Mouse (Mus musculus): ENCODE results near the gene Fcgr3.

Gene Fcgr3

DNA sequence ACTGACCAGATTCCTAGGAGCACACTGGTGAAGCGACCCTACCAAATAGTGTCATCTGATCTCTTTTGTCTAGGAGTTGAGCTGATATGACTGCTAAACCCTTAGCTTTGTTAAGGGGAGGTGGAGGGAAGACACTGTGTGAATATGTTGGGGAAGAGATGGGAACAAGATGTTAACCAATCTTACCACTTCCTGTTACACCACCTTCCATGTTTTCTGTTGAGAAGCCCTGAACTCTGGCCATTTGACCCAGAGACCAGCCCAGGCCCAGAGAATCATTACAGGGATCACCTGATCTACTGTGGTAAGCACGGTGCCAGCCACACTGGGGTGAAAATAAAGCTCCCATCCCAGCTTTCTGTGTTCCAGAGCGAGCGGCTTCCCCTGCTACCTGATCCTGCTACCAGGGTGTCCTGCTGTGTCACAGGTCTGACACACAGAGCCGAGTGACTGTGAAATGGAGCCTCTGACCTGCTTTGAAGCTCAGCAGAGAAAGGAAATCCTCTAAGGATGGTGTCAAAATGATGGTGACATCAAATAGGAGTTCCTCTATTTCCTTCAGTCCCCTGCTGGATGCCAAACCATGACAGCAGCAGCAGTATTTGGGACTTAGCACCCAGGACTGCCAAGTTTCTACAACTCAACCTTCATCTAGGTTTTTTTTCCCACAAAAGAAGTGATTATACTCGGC is 47.1 kb downstream of the Fcgr3 start:
- DNase-seq (ENCODE audit: extremely low read depth, low read depth, low spot score), result no peak

DNA sequence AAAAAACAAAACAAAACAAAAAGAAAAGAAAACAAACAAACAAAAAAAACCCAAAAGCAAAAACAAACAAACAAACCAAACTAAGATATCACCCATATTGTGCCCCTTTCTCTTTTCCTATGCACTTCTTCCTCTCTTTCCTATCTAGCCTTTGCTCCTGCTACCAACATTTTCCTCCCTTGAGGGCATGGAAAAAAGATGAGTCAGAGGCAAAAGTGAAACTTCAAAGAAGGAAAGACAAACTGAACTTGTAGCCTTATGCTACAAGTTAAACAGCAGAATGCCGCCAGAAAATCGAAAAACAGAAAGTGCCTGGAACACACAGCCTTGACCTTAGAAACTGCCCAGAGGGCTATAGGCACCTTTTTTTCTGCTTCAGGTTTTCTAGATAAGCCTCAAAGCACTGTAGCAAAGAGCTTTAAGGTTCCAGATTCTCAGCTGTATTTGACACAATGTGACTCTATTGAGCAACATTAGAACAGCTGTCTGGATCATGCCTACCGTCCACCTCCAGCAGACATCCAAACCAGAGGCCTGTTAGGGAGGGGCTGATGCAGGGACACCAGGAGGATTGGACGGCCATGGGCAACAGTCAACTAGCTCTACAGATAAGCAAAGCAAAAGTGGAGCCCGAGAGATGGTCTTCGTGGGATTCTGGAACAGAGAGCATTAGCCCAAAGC is 47.9 kb downstream of the Fcgr3 start:
- DNase-seq (ENCODE audit: extremely low read depth, low read depth, low spot score), result no peak

DNA sequence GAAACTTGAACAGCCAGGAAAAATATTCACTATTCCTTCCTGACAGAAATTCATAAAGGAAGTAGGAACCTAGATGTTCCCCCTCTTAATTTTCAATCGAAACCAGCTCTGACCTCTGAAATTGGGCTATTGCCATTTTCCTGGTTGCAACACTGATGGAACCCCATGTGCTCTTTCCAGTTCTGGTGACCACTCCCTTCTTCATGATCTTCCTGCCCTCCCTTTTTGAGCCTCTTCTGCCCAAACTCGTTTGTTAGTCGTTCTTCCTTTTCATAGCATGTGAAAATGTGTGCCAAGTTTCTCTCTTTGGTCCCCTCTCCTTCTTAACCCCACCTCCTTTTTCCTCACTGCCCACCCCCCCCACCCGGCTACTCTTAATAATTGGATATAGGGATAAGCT is 53.0 kb downstream of the Fcgr3 start:
- DNase-seq (ENCODE audit: extremely low read depth, low read depth, low spot score), result no peak

DNA sequence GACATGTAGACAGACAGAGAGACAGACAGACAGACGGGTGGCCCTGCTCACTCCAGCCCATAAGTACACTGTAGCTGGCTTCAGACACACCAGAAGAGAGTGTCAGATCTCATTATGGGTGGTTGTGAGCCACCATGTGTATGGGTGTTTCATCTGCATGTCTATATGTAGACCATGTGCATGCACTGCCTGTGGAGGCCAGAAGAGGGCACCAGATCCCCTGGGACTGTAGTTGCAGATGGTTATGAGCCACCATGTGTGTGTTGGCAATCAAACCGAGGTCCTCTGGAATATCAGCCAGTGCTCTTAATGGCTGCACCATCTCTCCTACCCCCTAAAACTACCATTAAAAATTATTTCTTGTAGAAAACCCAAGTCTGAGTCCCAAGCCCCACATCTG is 57.8 kb downstream of the Fcgr3 start:
- no peak for DNase-seq (ENCODE audit: extremely low read depth, low read depth, low spot score)

DNA sequence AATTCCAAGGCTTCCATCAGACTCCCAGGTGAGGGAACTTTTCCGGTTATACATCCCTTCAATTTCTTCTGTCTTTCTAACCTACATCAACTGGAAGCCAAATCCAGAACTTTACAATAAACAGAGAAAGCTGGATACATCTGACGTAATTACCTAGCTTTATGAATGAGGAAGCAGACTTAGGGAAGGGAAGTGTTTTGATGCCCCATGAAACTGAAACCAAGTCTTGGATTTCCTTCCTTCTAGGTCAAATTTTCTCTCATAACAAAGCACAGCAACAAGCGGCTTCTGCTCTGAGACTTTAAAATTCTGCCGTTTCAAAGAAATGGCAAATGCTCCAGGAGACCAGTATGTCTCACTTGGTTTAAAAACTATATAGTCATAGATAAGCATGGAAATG is 58.4 kb downstream of the Fcgr3 start:
- no peak for DNase-seq (ENCODE audit: extremely low read depth, low read depth, low spot score)

DNA sequence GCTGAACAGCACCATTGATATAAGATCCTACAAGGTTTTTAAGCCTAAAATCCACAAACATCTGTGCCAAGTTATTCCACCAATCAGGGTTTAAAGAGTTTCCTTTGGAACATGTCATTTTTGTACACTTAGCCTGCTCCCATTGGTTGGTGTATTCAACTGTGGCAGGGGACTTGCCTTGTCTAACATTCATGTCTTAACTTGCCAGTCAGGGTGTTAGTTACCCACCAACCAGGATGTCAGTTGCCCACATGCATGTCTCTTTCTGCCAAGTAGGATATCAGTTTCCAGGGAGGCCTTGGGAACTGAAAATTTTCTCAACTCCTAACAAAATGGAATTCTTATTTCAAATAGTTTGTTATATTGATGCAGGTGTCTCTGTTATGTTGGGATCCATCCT is 59.1 kb downstream of the Fcgr3 start:
- DNase-seq (ENCODE audit: extremely low read depth, low read depth, low spot score), result no peak

DNA sequence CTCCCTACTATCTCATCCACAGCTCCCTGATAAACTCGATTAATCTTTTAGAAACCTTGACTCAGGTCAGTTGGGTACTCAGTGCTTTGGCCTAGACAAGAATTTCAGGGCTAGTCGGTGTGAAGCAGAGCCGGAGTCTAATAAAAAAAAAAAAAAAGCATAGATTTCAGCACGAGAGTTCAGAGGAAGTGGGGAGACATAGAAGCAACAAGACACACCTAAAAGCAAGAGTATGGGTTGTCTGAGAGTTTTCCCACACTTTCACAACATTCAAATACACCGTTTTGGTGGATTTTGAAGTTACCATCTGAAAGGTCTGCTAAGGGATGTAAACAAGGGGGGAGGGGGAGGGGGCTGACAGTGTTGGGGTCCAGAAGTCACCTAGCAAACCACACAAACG is 59.7 kb downstream of the Fcgr3 start:
- no peak for DNase-seq (ENCODE audit: extremely low read depth, low read depth, low spot score)

Data from fat pad, adult 2 months (tissue).